Mouse (Mus musculus) heart, embryonic 14.5 days (tissue): Measurements from ENCODE around the gene Gas2l1. TPM values are rescaled to one million over a fixed set of nuclear protein-coding genes. Genes with fewer than 3 reads are reported as not detected.
A peak's percentile ranks its signal among the peaks of the same experiment; 100 is the strongest.

ENCODE experiments used
- ATAC-seq: fragments of 200-750 bp; cut with Nextera tagmentation; 2 replicates; pipeline ENCODE4 v1.8.0; 2017; ENCODE audit warnings: low read depth, moderate TSS enrichment; ENCODE audit not compliant: insufficient number of reproducible peaks, insufficient read depth, low FRiP score
- H3K27ac ChIP-seq, 2 experiments: fragments of 200-500 bp in 1 of 2; fragments of 300-500 bp in 1 of 2; sonication (generic) in 1 of 2; replicated peaks in 1 of 2; 2 replicates each; pipeline ENCODE4 v1.5.1; 2012 to 2014; ENCODE audit warnings: low read depth in 2 of 2, low read length in 2 of 2, control low read depth in 1 of 2, mild to moderate bottlenecking in 1 of 2, mixed read lengths in 1 of 2; ENCODE audit not compliant: control insufficient read depth in 1 of 2, insufficient read depth in 1 of 2
- H3K27me3 ChIP-seq: fragments of 300-500 bp; sonication (generic); 2 replicates; pipeline ENCODE4 v1.6.1; 2014; ENCODE audit warnings: mild to moderate bottlenecking, low read length, control low read depth; ENCODE audit not compliant: control insufficient read depth, insufficient read depth
- H3K36me3 ChIP-seq: fragments of 300-500 bp; sonication (generic); 2 replicates; pipeline ENCODE4 v1.6.1; 2014; ENCODE audit warnings: mild to moderate bottlenecking, control low read depth, low read length, mixed read lengths; ENCODE audit not compliant: control insufficient read depth, insufficient read depth
- H3K4me1 ChIP-seq, 2 experiments: fragments of 200-500 bp in 1 of 2; fragments of 300-500 bp in 1 of 2; sonication (generic) in 1 of 2; 2 replicates each; pipeline ENCODE4 v1.6.1; 2012 to 2014; ENCODE audit warnings: low read length in 2 of 2, control low read depth in 1 of 2, mixed read lengths in 1 of 2; ENCODE audit not compliant: control insufficient read depth in 2 of 2, insufficient read depth in 2 of 2
- H3K4me2 ChIP-seq: fragments of 300-500 bp; sonication (generic); 2 replicates; pipeline ENCODE4 v1.6.1; 2014; ENCODE audit warnings: mild to moderate bottlenecking, low read length
- H3K4me3 ChIP-seq, 2 experiments: fragments of 200-500 bp in 1 of 2; fragments of 300-500 bp in 1 of 2; sonication (generic) in 1 of 2; 2 replicates each; pipeline ENCODE4 v1.5.1; 2012 to 2014; ENCODE audit warnings: low read length in 2 of 2, mild to moderate bottlenecking in 2 of 2, control low read depth in 1 of 2, low read depth in 1 of 2, moderate library complexity in 1 of 2; ENCODE audit not compliant: control insufficient read depth in 1 of 2, insufficient read depth in 1 of 2
- H3K9ac ChIP-seq: fragments of 300-500 bp; sonication (generic); 2 replicates; pipeline ENCODE4 v1.6.1; 2014; ENCODE audit warnings: mild to moderate bottlenecking, low read length
- H3K9me3 ChIP-seq: fragments of 300-500 bp; sonication (generic); 2 replicates; pipeline ENCODE4 v1.6.1; 2016; ENCODE audit warnings: low read length, control low read depth; ENCODE audit not compliant: control insufficient read depth
- WGBS: fragments of 180-500 bp; shearing (Covaris S2); extraction: QIAGEN DNeasy Blood & Tissue Kit; methylation state at CpG from one replicate; pipeline ENCODE4 v1.1.7; 2014; 5-methylcytosine and 5-hydroxymethylcytosine counted together
- polyA plus RNA-seq: library from polyadenylated mRNA; unstranded; fragments of >200 nt; fragmentation: Nextera tagmentation; extraction: Ambion mirVana; gene quantifications from 2 replicates; pipeline ENCODE4 v1.2.1, GENCODE M21; 2014

The Gas2l1 gene
- polyA plus RNA-seq, 1 experiment from 2014 or later = 24.6 TPM

DNA sequence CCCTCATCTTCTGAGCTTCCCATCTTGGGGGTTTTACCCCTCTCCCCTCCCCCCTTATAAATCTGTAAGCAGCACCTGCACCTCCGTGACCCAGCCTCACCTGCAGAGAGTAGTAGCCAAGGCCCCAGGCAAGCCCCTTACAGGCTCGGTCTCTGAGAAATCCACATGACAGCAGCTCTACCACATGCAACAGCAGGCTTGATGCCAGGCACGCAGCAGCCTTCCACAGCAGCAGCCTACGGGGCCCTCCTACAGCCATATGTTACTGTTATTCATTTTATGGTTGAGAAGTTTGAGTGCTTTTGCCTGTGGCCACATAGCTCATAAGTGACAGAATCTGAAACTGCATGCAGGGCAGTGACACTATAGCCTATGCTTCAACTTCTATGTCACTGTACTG is 29.7 kb downstream of the Gas2l1 start:
- Histone ChIP-seq H3K9ac (no peak overlapping the region), H3K9me3 (no peaks in the 10 kb centered on the region), H3K27me3 (no peaks in the 10 kb centered on the region), H3K27ac (no peak overlapping the region), H3K4me1 (peaks cover 4 to 7% of the 10 kb centered on the region in 2 experiments; a peak in 1 of 4 replicates), H3K4me3 (no peak overlapping the region), H3K4me2 (no peak overlapping the region), H3K36me3 (peaks cover 92% of the 10 kb centered on the region)
- 89% methylated on average over 4 of the region's 4 CpGs for WGBS
- ATAC-seq = no peak

DNA sequence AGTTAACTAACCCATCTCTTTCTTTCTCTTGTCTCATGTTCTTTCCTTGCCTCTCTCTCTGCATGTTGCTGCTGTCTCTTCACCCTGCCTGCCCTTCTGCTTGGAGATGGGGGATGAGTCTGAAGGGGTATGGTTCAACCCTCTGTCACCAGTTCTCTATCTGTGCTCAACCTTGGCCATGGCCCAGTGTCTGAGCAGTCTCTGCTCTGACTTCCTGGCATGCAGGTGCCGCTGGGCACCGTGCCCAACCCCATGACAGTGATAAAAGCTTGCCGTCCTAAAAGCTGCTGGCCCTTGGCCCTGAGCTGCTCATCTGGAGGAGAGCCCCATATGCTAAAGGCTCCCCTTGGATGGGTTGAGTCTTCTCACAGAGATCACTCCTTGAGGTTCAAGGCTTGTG is 32.0 kb downstream of the Gas2l1 start:
- no peak overlapping the region for H3K27ac ChIP-seq
- WGBS = 65% methylated on average over 3 of the region's 3 CpGs
- no peak overlapping the region for H3K4me2 ChIP-seq
- no peaks in the 10 kb centered on the region for H3K9me3 ChIP-seq
- no peak overlapping the region for H3K4me3 ChIP-seq
- 0 out of 2 replicates have a peak, but pooled peaks have one; percentile 27 for ATAC-seq
- peaks cover 94% of the 10 kb centered on the region for H3K36me3 ChIP-seq
- no peaks in the 10 kb centered on the region for H3K27me3 ChIP-seq
- H3K4me1 ChIP-seq = peaks cover 4 to 7% of the 10 kb centered on the region in 2 experiments; a peak in 1 of 4 replicates
- no peak overlapping the region for H3K9ac ChIP-seq

DNA sequence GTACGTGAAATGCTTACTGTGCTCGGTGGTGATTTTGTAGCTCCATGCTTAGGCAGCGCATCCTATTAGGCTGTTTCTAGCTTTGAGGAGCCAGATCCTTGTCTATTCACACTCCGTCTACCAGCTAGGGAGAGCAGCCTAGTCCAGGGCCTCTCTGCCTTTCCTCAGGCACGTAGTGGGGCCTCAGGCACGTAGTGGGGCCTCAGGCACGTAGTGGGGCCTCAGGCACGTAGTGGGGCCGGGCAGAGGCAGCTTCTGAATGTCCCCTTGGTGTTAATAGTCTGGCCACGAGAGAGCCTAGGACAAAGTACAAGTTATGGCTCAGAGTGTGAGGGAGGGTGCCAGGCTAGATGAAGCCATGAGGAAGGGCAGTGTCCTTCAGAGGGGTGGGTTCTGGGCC is 32.4 kb downstream of the Gas2l1 start:
- WGBS = 89% methylated on average over 10 of the region's 10 CpGs
- Histone ChIP-seq H3K4me3 (no peak overlapping the region), H3K9me3 (no peaks in the 10 kb centered on the region), H3K9ac (no peak overlapping the region), H3K4me1 (peaks cover 4 to 7% of the 10 kb centered on the region in 2 experiments; a peak in 1 of 4 replicates), H3K36me3 (peaks cover 94% of the 10 kb centered on the region), H3K27ac (0 out of 4 replicates have a peak overlapping the region, but pooled peaks of 1 of the 2 experiments have one; percentile 8), H3K27me3 (no peaks in the 10 kb centered on the region), H3K4me2 (no peak overlapping the region)
- ATAC-seq = no peak

DNA sequence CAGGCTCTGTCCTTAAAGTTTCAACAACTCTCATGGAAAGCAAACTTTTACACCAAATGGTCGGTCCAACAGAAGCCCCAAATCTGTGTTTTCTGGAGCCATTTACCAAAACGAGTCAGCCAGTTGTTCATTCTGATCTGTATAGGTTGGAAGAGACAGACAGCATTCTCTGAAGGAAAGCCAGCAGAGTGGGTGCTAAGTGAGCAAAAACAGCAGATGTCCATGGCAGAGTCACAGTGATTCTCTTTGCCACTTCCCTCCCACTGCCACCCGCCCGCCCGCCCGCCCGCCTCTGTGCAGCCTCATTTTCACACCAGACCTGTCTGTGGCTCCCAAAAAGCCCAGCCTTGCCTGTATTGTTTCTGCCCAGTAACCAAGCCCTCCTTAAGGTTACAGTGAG is 36.9 kb downstream of the Gas2l1 start:
- no peaks in the 10 kb centered on the region for H3K27me3 ChIP-seq
- 90% methylated on average over 7 of the region's 7 CpGs for WGBS
- 0 out of 4 replicates have a peak, but pooled peaks cover 2 to 6% of the 10 kb centered on the region in 2 experiments for H3K4me1 ChIP-seq
- no peak for ATAC-seq
- H3K9me3 ChIP-seq = no peaks in the 10 kb centered on the region
- peaks cover 96% of the 10 kb centered on the region for H3K36me3 ChIP-seq
- H3K4me2 ChIP-seq = no peak overlapping the region
- H3K27ac ChIP-seq = no peak overlapping the region
- H3K4me3 ChIP-seq = no peak overlapping the region
- H3K9ac ChIP-seq = no peak overlapping the region

DNA sequence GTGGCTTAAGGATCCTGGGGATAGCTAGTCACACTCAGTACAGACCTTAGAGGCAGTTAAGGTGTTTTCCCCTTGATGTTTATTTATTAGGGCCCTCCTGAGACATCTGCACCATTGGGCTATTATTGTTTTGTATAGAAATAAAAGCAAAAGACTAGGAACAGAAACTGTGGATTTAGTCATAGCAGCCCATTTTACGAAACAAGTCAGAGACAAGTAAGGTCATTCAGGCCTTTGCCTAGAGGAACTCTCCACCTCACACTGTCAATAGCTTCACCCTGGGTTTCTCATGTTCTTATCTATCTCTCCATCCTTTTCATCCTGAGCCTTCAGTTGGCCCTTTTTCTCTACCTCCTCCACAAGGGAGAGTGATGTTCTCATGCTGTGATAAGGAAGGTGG is 40.0 kb downstream of the Gas2l1 start:
- H3K4me3 ChIP-seq = no peak overlapping the region
- H3K9me3 ChIP-seq = no peaks in the 10 kb centered on the region
- H3K27me3 ChIP-seq = no peaks in the 10 kb centered on the region
- no peaks in the 10 kb centered on the region for H3K4me1 ChIP-seq
- WGBS = 92% methylated on average over 1 of the region's 1 CpGs
- ATAC-seq = no peak
- H3K9ac ChIP-seq = no peak overlapping the region
- no peak overlapping the region for H3K4me2 ChIP-seq
- H3K36me3 ChIP-seq = peaks cover 83% of the 10 kb centered on the region
- no peak overlapping the region for H3K27ac ChIP-seq

DNA sequence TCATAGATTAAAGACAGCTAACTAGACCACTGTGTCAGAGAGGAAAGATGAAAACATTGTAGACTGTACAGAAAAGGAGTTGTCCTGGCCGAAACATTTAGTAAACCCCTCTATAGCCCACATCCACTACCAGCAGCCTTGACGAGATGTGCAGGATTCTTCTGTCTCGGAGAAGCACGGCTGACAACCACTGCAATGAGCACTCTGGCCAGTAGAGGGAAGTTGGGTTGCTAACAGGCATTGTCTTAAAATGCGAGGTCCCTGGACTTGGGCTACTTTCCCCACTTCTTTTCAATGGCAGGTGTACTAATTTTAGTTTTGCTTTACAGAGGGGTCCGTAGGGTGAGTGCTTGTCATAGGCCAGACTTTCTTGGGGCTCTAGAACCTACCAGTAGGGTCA is 47.6 kb downstream of the Gas2l1 start:
- 51% methylated on average over 6 of the region's 6 CpGs for WGBS
- Histone ChIP-seq H3K27me3 (no peaks in the 10 kb centered on the region), H3K36me3 (peaks cover 82% of the 10 kb centered on the region), H3K4me2 (no peak overlapping the region), H3K9me3 (no peaks in the 10 kb centered on the region), H3K27ac (no peak overlapping the region), H3K9ac (no peak overlapping the region), H3K4me1 (0 out of 4 replicates have a peak, but pooled peaks cover 0 to under 1% of the 10 kb centered on the region in 2 experiments), H3K4me3 (no peak overlapping the region)
- no peak for ATAC-seq

DNA sequence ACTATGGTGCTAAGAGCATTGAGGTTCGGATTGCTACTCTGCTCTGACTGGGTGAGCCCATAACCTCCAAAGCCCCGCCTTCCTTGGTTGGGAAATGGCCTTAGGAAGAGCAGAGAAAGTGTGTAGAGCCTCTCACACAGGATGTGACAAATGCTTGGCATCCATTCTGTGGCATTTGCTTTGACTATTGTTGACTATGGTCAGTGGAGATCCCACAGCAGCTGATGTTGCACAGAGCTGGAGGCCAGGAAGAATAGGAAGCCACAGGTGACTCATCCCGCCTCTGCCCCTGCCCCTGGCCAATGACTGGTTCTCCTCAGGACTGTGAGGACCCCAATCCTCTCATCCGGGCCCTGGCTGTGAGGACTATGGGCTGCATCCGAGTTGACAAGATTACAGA is 48.8 kb downstream of the Gas2l1 start:
- Histone ChIP-seq H3K4me1 (0 out of 4 replicates have a peak, but pooled peaks cover 0 to 2% of the 10 kb centered on the region in 2 experiments), H3K36me3 (peaks cover 86% of the 10 kb centered on the region), H3K27ac (no peak overlapping the region), H3K9ac (no peak overlapping the region), H3K4me2 (no peak overlapping the region), H3K27me3 (no peaks in the 10 kb centered on the region), H3K9me3 (no peaks in the 10 kb centered on the region), H3K4me3 (no peak overlapping the region)
- ATAC-seq = no peak
- WGBS = 90% methylated on average over 5 of the region's 5 CpGs

DNA sequence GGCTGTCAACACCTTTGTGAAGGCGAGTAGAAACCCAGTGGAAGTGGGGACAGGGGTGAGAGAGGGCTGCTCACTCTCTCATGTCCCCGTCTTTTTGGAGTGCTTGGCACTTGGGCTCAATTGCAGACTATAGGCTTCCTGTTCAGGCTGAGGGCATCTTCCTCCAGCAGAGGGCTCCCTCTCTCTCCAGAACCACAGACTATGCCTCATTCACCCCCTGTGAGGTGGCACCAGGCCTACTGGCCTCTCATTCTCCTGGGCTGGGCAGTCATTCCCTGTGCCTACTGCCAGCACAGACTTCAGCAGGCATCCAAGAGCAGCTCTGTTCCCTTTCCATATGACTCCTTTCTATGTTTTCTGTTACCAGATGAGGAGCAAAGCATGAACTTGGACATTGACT is 49.4 kb downstream of the Gas2l1 start:
- 0 out of 4 replicates have a peak, but pooled peaks cover 0 to 2% of the 10 kb centered on the region in 2 experiments for H3K4me1 ChIP-seq
- no peak overlapping the region for H3K4me2 ChIP-seq
- ATAC-seq = no peak
- H3K36me3 ChIP-seq = peaks cover 87% of the 10 kb centered on the region
- WGBS = 33% methylated on average over 2 of the region's 2 CpGs
- no peaks in the 10 kb centered on the region for H3K9me3 ChIP-seq
- H3K27me3 ChIP-seq = no peaks in the 10 kb centered on the region
- H3K4me3 ChIP-seq = no peak overlapping the region
- no peak overlapping the region for H3K9ac ChIP-seq
- no peak overlapping the region for H3K27ac ChIP-seq
